Mouse (Mus musculus) ES-CJ7 (cell line): ENCODE results near the gene Arhgap25.
"Not testable (repeated sequence)": the region's sequence is repeated elsewhere in the genome, so short reads cannot be mapped to it uniquely, and the experiment has no call there.

Experiments
- DNase-seq: peaks from one replicate; pipeline ENCODE4 v3.0.0; 2011; ENCODE audit warnings: low read depth, low spot score

Gene Arhgap25

DNA sequence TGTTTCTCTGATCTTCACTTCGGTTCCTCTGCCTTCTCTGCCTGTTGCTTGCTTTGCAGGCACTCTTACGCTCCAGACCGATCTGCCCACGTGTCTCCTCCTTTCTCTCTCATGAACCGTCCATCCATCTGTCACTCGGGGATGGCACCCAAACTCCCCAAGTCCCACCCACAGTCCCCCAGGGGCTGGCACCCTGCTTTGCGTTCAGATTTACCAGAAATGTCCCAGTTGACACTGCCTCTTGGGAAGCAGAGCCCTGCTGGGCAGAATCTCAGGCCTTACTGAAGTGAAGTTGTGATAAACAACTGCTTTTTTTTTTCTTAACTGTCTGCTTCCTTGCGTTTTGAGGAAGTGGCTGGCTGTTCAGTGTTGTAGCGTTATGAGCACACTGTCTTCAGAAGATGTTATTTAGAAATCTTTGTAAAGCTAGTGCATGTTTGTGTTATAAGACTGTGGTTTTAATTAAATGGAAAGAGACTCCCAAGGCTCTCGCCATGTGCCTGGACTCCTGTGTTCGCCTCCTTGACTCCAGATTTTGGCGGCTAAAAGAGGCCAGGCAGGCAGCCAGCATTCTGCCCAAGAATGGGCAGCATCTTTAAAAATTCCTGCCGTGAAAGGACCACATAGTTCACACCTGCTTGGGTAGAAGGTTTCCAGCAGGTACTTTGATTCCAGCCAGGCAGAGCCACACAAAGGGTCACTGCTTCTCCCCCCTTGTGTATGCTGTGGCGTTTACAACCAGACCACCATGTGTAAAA, at the start of gene Arhgap25:
Arhgap25 (minus strand) TSS at position 307 of the 758 bp plus-strand sequence.
- DNase-seq: no peak

DNA sequence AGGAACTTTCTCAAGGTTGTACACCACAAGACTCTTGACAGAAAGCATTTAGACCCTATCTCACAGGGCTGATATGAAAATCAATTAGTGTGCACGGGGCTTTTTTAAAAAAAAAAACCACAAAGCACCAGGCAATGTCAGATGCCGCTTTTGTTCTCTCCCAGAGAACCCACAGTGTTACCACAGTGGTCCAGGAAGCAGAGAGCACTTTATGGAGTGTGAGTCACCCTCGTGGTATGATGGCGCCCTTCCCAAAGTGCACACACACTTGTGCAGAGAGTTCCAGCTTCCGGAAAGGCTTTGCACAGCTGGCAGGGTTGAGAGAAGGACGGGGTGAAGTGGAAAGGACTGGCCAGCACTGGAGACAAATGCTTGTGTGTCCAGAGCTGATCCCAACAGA, 49.4 kb upstream of the Arhgap25 start:
- DNase-seq: no peak

DNA sequence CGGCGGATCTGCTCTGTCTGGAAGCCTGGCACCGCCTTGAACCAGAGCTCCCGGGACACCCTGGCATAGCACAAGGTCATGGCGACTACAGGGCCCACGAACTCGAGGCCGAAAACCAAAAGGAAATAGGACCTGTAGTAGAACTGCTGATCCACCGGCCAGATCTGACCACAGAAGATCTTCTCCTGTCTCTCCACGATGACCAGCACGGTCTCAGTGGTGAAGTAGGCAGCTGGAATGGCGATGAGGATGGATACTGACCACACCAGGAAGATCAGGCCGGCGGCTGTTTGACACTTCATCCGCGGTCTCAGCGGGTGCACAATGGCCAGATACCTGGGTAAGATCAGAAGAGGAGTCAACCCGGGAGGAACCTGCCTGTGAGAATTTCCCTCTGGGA, 48.5 kb upstream of the Arhgap25 start:
- no peak for DNase-seq

DNA sequence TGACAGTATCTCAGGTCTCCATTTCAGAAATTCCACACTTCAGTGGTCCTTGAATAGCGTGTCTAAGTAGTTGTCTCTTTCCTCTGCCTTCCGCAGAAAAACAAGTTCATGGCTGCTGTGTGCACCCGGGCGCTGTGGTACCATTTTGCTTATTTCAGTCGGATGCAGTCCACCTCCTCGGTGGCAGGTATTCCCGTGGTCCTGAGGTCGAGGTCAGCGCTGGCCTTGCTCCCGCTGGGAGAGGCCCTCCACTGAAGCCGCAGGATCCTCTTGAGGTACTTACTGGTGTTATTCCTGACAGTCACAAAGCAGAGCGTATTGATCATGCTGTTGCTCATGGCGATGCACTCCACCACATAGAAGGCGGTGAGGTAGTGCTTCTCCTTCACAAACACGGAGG, 48.0 kb upstream of the Arhgap25 start:
- DNase-seq: no peak

DNA sequence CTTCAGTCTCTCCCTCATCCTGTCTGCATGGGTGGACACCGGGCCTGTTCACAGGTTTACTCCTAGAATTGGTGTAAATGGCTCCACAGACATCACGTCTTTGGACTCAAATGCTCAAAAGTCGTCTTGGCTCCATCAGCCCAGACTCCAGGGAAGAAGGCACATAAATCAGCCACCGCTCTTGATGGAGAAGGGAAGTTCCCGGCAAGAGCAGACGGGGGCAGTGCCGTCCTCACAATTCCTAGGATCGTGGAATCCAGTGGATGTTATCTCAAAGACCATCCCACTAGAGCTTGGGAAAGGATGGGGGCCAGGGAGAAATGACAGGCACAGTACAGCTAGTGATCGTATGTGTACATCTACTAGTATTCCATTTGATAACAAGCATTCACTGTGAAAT, 45.2 kb upstream of the Arhgap25 start:
- peak; percentile 45 for DNase-seq

DNA sequence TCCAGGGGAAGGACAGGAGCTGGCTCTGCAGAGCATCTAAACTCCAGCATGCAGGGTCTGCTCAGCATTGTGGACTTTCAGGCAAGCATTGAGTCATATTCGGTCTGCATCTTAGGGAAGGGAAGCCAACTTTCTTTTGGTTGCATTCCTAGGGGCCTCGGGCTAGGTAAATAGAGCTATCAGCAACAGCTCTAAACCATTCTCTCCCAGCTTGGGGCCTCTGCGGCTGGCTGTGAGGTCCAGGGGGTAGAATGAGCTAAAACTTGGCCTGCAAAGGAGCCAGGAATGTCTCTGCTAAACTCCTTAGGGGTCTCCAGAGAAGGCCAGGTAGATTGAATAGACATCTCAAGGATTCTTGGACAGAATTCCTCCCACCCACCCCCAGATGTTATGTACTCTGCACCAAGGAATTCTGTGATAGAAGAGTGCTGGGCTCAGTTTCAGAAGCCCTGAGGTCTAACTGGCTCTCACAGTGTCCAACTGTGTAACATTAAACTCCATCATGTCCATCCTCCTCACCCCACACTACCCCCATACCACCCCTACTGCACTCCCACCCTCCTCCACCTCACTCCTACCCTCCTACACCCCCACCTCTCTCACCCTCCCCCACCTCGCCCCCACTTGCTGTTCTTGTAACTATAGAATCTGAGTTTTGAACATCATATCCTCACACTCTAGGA, 43.7 kb upstream of the Arhgap25 start:
- DNase-seq: no peak

DNA sequence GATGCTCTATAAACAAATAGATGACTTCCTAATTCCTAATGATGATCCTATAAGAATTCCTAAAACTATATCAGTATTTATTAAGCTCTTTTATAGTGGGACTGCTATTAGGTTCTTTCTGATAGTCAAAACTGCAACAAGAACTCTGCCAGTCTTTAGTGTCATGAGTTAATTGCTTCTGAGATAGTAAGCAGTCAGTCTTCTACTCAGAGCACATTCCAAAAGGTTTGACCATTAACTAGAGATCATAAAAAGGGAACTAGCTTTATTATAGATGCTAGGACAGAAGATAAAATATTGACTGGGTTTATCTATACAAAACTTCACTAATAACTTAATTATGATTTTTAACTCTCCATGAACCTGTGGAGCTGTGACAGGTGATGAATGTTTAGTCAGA, 38.8 kb upstream of the Arhgap25 start:
- not testable (repeated sequence) for DNase-seq

DNA sequence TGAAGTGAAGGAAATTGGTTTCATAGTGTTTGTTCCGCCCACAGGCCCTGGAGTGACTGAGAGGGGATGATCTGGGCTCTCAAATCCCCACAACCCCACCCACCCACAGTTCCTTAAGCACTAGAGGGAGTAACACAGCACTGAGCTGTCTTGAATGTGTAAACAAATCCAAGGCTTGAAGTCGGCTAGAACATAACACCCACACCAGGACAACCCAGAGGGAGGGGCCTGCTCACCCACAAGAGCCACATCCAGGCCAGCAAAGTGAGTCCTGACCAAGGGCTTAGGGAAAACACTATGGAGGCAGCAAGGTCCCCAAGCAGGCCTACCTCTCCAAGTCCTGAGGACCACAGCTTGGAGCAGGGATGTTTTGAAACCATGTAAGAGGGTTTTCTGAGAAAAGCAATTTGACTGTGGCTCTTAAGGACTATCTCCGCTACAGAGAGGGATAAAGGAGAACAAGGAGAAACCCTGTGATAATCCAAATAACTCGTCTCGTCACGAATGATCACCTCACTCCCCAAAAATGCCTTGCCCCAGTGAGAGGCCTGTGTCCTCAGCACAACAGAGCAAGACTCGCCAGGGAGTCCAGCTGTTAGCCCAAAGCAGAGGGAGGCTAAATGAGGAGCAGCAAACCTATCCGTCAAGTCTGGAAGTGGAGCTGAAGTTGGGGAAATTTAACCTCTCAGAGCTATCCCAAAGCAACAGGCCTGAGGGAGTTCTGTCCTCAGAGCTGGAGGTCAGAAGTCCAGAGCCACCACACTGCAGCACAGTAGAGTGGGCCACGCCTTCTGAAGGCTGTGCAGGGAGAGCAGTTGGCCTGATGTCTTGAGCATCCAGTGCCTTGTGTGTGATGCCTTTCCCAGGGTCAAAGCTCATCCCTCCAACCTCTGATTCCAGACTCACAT, 34.9 kb upstream of the Arhgap25 start:
- DNase-seq: peak; percentile 56

DNA sequence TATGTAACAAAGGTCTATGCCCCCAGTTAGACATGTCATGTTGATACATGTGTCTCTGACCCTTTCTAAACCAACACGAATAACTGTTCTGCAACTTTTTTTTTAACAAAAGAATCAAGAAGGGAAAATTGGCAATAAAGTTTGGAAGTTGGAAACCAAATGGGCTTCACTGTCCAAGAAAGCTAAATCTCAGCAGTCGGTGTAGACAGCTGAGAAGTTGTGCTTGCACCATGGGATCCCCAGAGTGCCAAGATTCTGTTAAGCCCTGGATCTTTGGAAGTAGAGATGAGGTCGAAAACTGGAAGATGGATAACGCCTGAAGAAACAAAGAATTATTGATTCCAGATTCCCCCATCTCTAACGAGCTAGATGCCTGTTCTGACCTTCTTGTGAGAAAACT, 32.1 kb upstream of the Arhgap25 start:
- DNase-seq: no peak

DNA sequence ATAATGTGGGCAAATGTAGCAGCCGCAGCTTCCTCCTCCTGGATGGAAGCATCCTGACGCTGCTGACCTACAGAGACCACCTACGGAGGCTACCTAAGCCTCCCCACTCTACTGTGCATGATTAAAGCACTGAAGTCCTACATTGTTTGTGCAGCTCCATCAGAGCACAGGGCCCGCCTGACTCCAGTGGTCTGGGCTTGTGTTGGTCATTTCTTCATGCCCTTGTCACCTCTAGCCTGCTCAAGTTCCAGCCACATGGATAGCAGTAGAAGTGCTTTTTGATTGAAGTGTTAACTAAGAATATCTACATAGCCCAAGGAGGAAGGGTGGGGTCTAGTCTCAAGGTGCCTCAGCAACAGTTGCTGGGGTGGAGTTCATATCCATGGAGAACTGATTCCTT, 31.3 kb upstream of the Arhgap25 start:
- DNase-seq: peak; percentile 84

DNA sequence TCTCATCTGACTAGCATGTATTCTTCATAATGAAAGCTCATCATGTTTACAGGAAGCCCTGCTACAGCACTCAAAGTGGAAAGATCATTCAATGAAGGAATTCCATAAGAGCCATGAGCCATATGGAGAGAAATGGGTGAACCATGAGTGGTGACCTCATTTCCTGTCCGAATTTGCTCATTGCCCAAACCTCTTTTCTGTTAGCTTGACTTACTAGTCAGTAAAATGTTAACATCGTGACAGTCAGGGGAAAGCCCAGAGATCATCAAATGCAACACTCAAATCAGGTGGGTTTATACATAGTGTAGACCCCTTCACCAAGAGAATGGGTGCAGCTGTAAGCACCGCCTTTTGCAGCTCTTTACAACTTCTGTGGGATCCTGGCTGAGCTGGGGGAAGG, 20.7 kb upstream of the Arhgap25 start:
- no peak for DNase-seq

DNA sequence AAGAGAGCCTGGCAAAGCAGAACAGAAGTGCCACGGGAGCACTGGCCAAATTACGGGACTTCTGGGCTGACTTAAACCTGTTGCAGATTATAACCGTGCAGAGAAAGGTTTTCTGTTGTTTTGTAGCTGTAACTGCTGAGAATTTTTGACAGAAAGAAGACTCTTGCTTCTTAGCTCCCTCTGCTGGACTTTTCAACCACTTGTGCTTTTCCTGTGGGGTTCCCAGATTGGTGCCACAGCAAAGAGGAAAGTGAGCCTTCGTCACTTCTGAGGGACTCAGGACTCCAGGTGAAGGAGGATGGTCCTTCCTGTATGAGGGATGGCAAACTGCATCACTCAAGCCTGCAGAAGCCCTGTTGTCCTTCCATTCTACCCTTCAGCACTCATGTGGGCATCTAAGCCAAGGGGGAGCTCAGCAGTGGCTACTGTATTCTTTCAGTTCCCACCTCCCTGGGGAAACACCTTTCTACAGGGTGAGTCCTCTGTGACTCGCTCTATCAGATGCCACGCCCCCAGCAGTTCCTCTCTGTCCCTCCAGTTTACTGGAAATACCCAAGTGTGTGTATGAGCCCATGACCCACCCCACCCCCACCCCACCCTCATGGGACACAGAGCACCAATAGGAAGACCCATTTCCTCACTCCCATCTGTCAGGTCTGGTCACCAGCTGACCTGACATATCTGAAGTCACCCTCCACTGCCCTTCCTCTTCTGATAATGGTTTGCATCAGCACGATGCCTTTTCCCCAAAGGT, 19.2 kb upstream of the Arhgap25 start:
- peak; percentile 44 for DNase-seq

DNA sequence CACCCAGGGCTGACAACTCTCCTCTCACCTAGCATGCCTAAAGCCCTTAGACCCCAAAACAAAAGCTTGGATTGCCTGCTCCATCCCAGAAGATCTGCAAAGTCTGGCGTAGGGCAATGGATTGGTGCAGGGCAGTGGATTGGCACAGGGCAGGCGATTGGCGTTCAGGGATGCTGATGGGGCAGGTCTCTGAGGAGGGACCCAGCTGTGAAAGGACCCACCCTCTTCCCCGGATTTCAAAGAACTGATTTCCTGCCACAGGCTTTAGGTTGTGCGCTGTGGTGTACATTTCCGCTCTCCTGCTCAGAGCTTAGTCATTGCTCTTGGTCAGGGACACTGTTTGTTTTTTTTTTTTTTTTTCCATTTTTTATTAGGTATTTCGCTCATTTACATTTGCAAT, 14.8 kb upstream of the Arhgap25 start:
- DNase-seq: no peak

DNA sequence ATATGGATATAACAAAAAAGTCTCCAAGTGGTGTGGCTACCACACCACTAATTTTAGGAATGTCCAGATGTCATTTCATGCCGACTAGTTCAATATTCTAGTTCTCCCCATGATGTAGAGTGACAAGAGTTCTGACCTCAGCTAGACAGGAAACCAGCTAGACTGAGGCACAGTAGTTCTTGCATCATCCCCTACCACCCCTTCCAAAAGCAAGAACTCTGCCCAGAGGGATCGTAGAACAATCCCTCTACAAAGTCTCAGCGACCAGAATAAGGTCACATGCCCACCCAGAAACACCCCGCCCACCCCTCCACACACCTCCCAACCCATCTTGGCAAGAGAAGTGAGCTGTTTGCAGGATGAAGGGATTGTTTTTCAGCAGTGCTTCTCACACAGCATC, 14.4 kb upstream of the Arhgap25 start:
- peak; percentile 50 for DNase-seq

DNA sequence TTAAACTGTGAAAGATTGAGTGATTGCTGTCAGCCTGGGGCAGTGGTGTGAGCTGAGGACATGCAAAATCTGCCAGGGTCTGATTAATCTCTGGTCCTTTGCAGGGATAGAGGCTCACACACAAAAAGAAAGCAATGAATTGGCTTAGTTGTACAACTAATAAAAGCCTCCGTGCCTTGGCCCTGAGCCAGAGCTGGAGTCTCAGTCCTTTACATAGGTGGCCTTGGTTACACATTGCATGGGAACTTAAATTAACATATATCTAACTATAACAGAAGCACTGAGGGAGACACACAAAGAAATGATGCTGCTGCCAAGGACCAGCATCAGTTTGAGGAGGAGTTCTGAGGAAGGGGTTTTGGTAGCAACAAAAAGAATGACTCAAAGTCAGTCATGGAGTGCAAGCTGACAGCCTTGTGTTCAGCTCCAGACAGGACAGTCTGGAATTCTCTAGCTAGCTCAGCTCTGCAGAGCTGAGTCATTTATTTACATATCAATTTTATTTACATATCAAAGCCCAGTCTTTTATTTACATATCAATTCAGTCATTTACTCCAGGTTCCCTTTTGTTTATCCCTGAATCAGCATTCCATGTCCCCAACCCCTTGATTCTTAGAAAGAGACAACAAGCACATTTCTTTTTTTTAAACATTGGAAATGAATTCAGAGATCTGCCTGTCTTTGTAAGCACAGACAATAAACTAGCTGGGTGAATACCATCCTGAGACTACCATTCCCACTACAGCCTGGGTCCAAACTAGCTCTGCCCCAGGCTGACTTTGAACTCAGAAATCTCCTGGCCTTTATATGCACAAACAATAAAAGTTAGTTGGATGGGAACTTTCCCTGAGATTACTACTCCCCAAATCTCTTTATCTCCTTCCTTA, 12.5 kb upstream of the Arhgap25 start:
- DNase-seq: peak; percentile 90

DNA sequence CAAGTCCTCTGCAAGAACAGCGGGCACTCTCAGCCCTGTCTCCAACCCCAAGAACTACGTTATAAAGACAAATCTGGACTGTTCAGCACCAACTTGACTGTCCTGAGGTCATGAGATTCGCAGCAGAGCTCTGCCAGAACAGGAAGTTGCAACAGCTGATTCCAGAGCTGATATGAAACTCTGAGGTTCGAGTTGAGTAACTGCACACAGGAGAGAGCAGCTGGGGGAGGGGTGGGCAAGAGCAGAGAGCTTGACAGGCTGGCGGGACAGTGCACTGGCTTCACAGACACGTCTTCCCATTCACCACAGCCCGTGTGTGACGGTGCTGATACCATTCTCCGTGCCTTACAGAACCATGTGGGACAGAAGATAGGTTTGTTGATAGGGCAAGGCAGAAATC, 9.0 kb upstream of the Arhgap25 start:
- no peak for DNase-seq

DNA sequence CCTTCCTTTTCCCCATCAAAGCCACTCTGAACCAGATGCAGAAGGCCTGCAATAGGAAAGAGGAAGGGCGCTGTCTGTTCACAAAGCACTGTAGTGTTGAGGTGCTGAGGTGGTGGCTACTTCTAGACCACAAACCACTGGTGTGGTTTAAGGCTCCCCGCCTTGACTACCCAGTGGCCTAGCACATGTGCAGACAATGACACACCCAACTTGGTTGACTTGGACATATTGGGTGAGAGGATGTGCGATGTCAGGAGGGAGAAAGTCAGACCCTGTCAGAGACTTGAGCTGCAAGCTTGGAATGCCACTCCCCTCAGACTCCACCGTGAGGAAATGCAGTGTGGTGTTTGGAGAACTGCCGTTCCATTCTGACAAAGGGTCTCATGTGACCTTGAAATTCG, 8.1 kb upstream of the Arhgap25 start:
- DNase-seq: peak; percentile 47

DNA sequence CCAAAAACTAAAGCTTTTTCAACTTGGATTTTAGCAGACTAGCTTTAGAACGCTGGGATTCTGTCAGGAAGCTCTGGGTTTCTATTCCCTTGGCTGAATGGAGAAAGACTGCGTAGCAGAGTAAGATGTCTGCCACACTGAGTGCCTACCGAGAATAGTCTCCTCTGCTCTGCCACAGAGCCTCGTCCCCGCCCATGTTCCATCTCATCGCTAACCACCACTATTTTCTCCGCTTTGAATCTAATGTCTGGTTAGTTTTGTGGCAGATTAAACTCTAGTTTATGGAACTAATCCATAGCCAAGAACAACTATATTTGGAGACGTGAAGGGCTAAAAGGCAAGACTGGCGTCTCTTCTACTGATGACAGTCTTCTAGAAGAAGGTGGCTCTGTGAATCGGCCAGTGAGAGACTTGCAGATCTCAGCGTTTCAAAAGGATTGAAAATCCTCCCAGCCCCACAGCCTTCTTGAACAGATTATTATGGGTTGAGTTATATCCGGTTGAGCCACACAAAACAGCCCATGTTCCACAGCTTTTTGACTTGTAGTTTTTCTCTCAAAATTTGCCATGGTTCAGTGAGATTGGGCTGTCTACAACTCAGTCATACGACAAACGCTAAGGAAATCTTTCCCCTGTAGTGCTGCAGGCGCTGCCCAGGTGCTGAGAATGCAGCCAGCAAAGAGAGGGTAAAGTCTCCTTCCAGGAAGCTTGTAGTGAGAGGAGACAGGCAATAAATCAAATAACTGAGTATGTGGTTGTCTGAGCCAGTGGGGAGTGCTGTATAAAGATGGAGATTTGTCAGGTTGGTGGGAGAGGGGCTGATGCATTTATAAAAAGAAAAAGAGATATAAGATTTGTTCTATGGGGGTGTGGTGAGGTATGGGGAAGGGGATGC, 5.6 kb upstream of the Arhgap25 start:
- no peak for DNase-seq

DNA sequence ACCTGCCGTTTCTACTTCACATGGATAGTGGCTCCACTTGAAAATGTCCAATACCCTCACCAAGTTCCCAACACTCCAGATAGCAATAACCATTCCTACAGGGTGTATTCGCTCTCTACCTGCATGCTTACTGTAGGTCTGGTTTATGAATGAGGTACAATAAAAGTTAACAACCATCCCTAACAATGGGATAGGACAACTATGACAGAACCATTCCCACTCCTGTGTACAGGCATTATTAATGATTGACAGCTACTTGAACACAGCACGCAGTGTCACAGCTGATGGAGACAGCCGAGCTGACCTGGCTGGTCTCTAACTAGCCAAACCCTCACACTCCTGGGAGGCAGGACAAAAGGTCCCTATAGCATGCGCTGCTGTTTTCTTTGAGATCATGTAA, 4.6 kb upstream of the Arhgap25 start:
- no peak for DNase-seq

DNA sequence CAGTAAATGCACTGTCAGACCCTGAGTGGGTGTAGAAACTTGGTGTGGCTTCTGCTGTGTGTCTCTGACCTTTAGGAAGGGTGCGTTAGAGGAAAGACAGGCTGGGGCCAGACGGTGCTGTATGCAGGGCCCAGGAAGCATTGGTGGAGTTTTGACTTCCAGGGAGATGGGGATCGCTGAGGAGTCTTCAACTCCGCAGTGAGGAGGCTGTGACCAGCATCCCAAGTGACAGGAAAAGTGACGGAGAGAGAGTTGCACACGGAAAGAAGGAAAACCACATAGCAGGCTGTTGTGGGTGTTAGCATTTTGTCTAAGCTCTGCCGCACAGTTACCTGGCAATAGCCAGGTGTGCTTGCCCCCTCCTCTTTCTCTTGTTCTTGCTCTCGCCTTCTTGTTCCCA, 3.2 kb upstream of the Arhgap25 start:
- no peak for DNase-seq
